Mouse (Mus musculus) small intestine, adult 2 months (tissue): Measurements from ENCODE around the gene Ccdc18.

Source experiments
- CTCF ChIP-seq: fragments of 200-500 bp; IDR thresholded peaks from 2 replicates; pipeline ENCODE4 v1.5.1; 2012; ENCODE audit warnings: low read depth, mild to moderate bottlenecking, control low read depth, inconsistent platforms, low read length, moderate library complexity, mixed read lengths; ENCODE audit not compliant: insufficient replicate concordance, insufficient read length; ENCODE audit errors: extremely low read depth
- POLR2A ChIP-seq: fragments of 200-500 bp; IDR thresholded peaks from 2 replicates; pipeline ENCODE4 v1.6.1; 2012; ENCODE audit warnings: low read depth, mild to moderate bottlenecking, control low read depth, inconsistent platforms, low read length, moderate library complexity

DNA sequence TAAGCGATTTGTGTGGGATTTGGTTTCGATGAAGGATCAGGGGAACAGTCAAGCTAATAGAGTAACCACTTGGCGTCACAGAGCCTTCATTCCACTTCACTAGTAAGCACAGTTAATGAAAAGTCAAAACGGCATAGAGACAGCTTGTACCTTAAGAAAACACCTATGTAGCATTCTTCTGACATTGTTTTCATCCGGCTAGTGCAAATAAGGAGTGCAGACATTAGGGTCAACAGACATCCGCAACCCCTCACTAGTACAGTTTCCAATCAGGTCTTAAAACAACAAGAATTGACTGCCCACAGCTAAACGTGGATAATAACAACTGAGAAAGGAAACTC lies 137.1 kb downstream of the Ccdc18 start:
- no peak for TF ChIP-seq CTCF
- TF ChIP-seq POLR2A, result no peak
